Mouse (Mus musculus): ENCODE measurements around the gene Ebpl. TPM values are rescaled to one million over a fixed set of nuclear protein-coding genes. Genes with fewer than 3 reads are reported as not detected.

Gene Ebpl
- polyA plus RNA-seq (2017; shearing (Covaris generic)), result 14.1 TPM

GRCm38 (mm10) chr14:61360131-61360980 lies at the start of gene Ebpl:
TSS of gene Ebpl (minus strand) at chr14:61360439.

GRCm38 (mm10) chr14:61309593-61309992 lies 50.6 kb downstream of the Ebpl start, which contains the start of gene Arl11:
TSS of gene Arl11 (plus strand) at chr14:61309753.

Other genes with a start within 250 kb of the Ebpl start
- gene Sacs, start 222.0 kb downstream of the Ebpl start, polyA plus RNA-seq (2017; shearing (Covaris generic)), result 9.6 TPM
- not detected for gene Sgcg, start 101.9 kb downstream of the Ebpl start, polyA plus RNA-seq (2017; shearing (Covaris generic))
- gene Arl11, start 50.7 kb downstream of the Ebpl start, polyA plus RNA-seq (2017; shearing (Covaris generic)), result 0.49 TPM
- 52.6 TPM for gene Kpna3, start 79.4 kb upstream of the Ebpl start, polyA plus RNA-seq (2017; shearing (Covaris generic))
- 9.3 TPM for gene Spryd7, start 196.4 kb upstream of the Ebpl start, polyA plus RNA-seq (2017; shearing (Covaris generic))
- 7.6 TPM for gene Trim13, start 237.8 kb upstream of the Ebpl start, polyA plus RNA-seq (2017; shearing (Covaris generic))
- 0.51 TPM for gene Kcnrg, start 247.0 kb upstream of the Ebpl start, polyA plus RNA-seq (2017; shearing (Covaris generic))

Measured in activated CD4-positive, CD25-positive, alpha-beta regulatory T cell, adult 9 weeks (primary cell).